11 mouse cellular contexts compared by ENCODE assay signal in genomic region chr2:36172136-36172535, GRCm38 (mm10). TPM values are rescaled to one million over a fixed set of nuclear protein-coding genes. Genes with fewer than 3 reads are reported as not detected.
A peak's percentile ranks its signal among the peaks of the same experiment; 100 is the strongest.
DNase-seq lines count a peak whose midpoint lies in the region; ATAC-seq and TF ChIP-seq lines count a peak whose summit lies in the region.
"Had no signal": no experiment of that assay in that cellular context is flagged by ENCODE, and none has a peak within 500 bp of the region (broad histone marks: within the 10 kb centered on the region; RNA-seq: fewer than 3 reads in every experiment).

No protein-coding gene starts in this region.

- peaks cover 27% of the 10 kb centered on the region for H3K4me1 ChIP-seq in heart, embryonic 15.5 days (replicated peaks)
- H3K4me1 ChIP-seq in heart, embryonic 10.5 days = peaks cover 10% of the 10 kb centered on the region
- no peaks in the 10 kb centered on the region for H3K4me1 ChIP-seq in stomach, embryonic 15.5 days
- no peaks in the 10 kb centered on the region for H3K4me1 ChIP-seq in stomach, postnatal 0 days (replicated peaks; ENCODE audit: control insufficient read depth, insufficient read depth)
- peaks cover 13% of the 10 kb centered on the region for H3K4me1 ChIP-seq in lung, embryonic 15.5 days

- no peak for TF ChIP-seq EP300 in stomach, postnatal 0 days (optimal IDR thresholded peaks at IDR 0.05)

- no peak for ATAC-seq in heart, embryonic 15.5 days (replicated peaks; ENCODE audit: insufficient number of reproducible peaks, insufficient read depth, low FRiP score, low read depth)
- ATAC-seq in stomach, embryonic 15.5 days (ENCODE audit: insufficient read depth, low FRiP score, low read depth) = 0 out of 2 replicates have a peak, but pooled peaks have one; percentile 43
- no peak for ATAC-seq in stomach, postnatal 0 days (ENCODE audit: low FRiP score, low TSS enrichment)
- ATAC-seq in lung, embryonic 15.5 days (ENCODE audit: borderline replicate concordance, extremely low read depth, low FRiP score, low TSS enrichment) = peak; percentile 77; the same call in 1 of the 2 replicates
- ATAC-seq: liver, postnatal 0 days had no signal

- no peak for DNase-seq in heart, embryonic 10.5 days (ENCODE audit: low spot score)
- DNase-seq in stomach, postnatal 0 days (ENCODE audit: low spot score) = no peak
- DNase-seq in testis, postnatal 10 days (ENCODE audit: low spot score) = no peak
- no peak for DNase-seq in right cerebral cortex, postnatal 14 days
- no peak for DNase-seq in frontal cortex, postnatal 10 days (ENCODE audit: low spot score in 2 of 2)
- DNase-seq: cerebellum, postnatal 14 days; kidney, adult 2 months; liver, postnatal 0 days had no signal

- no peak overlapping the region for H3K9ac ChIP-seq in heart, embryonic 15.5 days
- H3K9ac ChIP-seq in stomach, embryonic 15.5 days = no peak overlapping the region
- no peak overlapping the region for H3K9ac ChIP-seq in stomach, postnatal 0 days (ENCODE audit: low read length)
- no peak overlapping the region for H3K9ac ChIP-seq in lung, embryonic 15.5 days
- H3K9ac ChIP-seq: liver, postnatal 0 days had no signal

- TF ChIP-seq CTCF in stomach, postnatal 0 days (IDR thresholded peaks at IDR 0.05; ENCODE audit: low read depth) = no peak

- no peak overlapping the region for H3K4me2 ChIP-seq in heart, embryonic 15.5 days
- H3K4me2 ChIP-seq in stomach, embryonic 15.5 days = no peak overlapping the region
- no peak overlapping the region for H3K4me2 ChIP-seq in stomach, postnatal 0 days (replicated peaks; ENCODE audit: low read depth)
- H3K4me2 ChIP-seq in lung, embryonic 15.5 days = no peak overlapping the region

- H3K36me3 ChIP-seq in heart, embryonic 15.5 days = peaks cover 8% of the 10 kb centered on the region; the same call in 1 of the 2 replicates
- H3K36me3 ChIP-seq in heart, embryonic 10.5 days = peaks cover 5% of the 10 kb centered on the region; the same call in 1 of the 2 replicates
- H3K36me3 ChIP-seq in stomach, embryonic 15.5 days = no peaks in the 10 kb centered on the region
- H3K36me3 ChIP-seq in stomach, postnatal 0 days (ENCODE audit: control insufficient read depth, insufficient read depth, low read length) = peaks cover 2% of the 10 kb centered on the region; the same call in 1 of the 2 replicates
- no peaks in the 10 kb centered on the region for H3K36me3 ChIP-seq in lung, embryonic 15.5 days

- peak overlapping the region; percentile 18; the same call in 1 of the 2 replicates for H3K27ac ChIP-seq in heart, embryonic 15.5 days
- H3K27ac ChIP-seq in heart, embryonic 10.5 days = no peak overlapping the region
- H3K27ac ChIP-seq in stomach, embryonic 15.5 days = 0 out of 2 replicates have a peak overlapping the region, but pooled peaks have one; percentile 11
- H3K27ac ChIP-seq in stomach, postnatal 0 days (replicated peaks) = no peak overlapping the region
- H3K27ac ChIP-seq in lung, embryonic 15.5 days = peak overlapping the region; percentile 54

- no peaks in the 10 kb centered on the region for H3K27me3 ChIP-seq in heart, embryonic 15.5 days
- no peaks in the 10 kb centered on the region for H3K27me3 ChIP-seq in heart, embryonic 10.5 days (ENCODE audit: insufficient read depth, poor library complexity, severe bottlenecking)
- H3K27me3 ChIP-seq in stomach, embryonic 15.5 days (replicated peaks) = no peaks in the 10 kb centered on the region
- no peaks in the 10 kb centered on the region for H3K27me3 ChIP-seq in stomach, postnatal 0 days (ENCODE audit: control insufficient read depth, insufficient read depth, low read length)
- H3K27me3 ChIP-seq in lung, embryonic 15.5 days = no peaks in the 10 kb centered on the region

- H3K9me3 ChIP-seq in heart, embryonic 15.5 days (replicated peaks) = no peaks in the 10 kb centered on the region
- H3K9me3 ChIP-seq in heart, embryonic 10.5 days = no peaks in the 10 kb centered on the region
- no peaks in the 10 kb centered on the region for H3K9me3 ChIP-seq in stomach, embryonic 15.5 days
- H3K9me3 ChIP-seq in stomach, postnatal 0 days (ENCODE audit: control insufficient read depth, low read length) = no peaks in the 10 kb centered on the region
- H3K9me3 ChIP-seq in lung, embryonic 15.5 days = no peaks in the 10 kb centered on the region

- WGBS in heart, embryonic 15.5 days = 56% methylated on average over 4 of the region's 4 CpGs
- 76% methylated on average over 4 of the region's 4 CpGs for WGBS in heart, embryonic 10.5 days
- 57% methylated on average over 4 of the region's 4 CpGs for WGBS in stomach, embryonic 15.5 days
- 51% methylated on average over 4 of the region's 4 CpGs for WGBS in stomach, postnatal 0 days
- 46% methylated on average over 4 of the region's 4 CpGs for WGBS in lung, embryonic 15.5 days

- no peak overlapping the region for H3K4me3 ChIP-seq in heart, embryonic 15.5 days
- no peak overlapping the region for H3K4me3 ChIP-seq in heart, embryonic 10.5 days
- H3K4me3 ChIP-seq in stomach, embryonic 15.5 days (replicated peaks) = no peak overlapping the region
- H3K4me3 ChIP-seq in stomach, postnatal 0 days (ENCODE audit: low read depth, low read length) = no peak overlapping the region
- H3K4me3 ChIP-seq in lung, embryonic 15.5 days = no peak overlapping the region

RNA-seq across cellular contexts. Expression of gene Rbm18, which starts 35.6 kb away (rescaled TPM):
- polyA plus RNA-seq in heart, embryonic 15.5 days (2015; fragmentation: Nextera tagmentation; extraction: Ambion mirVana) = 62.6 and 63.6 TPM in 2 replicates
- 60.0 and 60.7 TPM in 2 replicates for polyA plus RNA-seq in heart, embryonic 10.5 days (2016; fragmentation: Nextera tagmentation; extraction: Ambion mirVana)
- 54.9 and 60.1 TPM in 2 replicates for polyA plus RNA-seq in stomach, embryonic 15.5 days (2015; fragmentation: Nextera tagmentation; extraction: Ambion mirVana)
- 33.7 and 34.0 TPM in 2 replicates for polyA plus RNA-seq in stomach, postnatal 0 days (2015; fragmentation: Nextera tagmentation; extraction: Ambion mirVana)
- 70.5 and 73.5 TPM in 2 replicates for polyA plus RNA-seq in lung, embryonic 15.5 days (2015; fragmentation: Nextera tagmentation; extraction: Ambion mirVana)

RNA-seq across cellular contexts. Expression of gene Mrrf, which starts 35.9 kb away (rescaled TPM):
- 32.4 and 38.6 TPM in 2 replicates for polyA plus RNA-seq in heart, embryonic 15.5 days (2015; fragmentation: Nextera tagmentation; extraction: Ambion mirVana)
- 29.9 and 35.0 TPM in 2 replicates for polyA plus RNA-seq in heart, embryonic 10.5 days (2016; fragmentation: Nextera tagmentation; extraction: Ambion mirVana)
- 27.4 and 30.7 TPM in 2 replicates for polyA plus RNA-seq in stomach, embryonic 15.5 days (2015; fragmentation: Nextera tagmentation; extraction: Ambion mirVana)
- 19.2 and 21.0 TPM in 2 replicates for polyA plus RNA-seq in stomach, postnatal 0 days (2015; fragmentation: Nextera tagmentation; extraction: Ambion mirVana)
- polyA plus RNA-seq in lung, embryonic 15.5 days (2015; fragmentation: Nextera tagmentation; extraction: Ambion mirVana) = 31.1 and 32.4 TPM in 2 replicates

RNA-seq across cellular contexts. Expression of gene Ptgs1, which starts 58.1 kb away (rescaled TPM):
- 23.0 and 29.7 TPM in 2 replicates for polyA plus RNA-seq in heart, embryonic 15.5 days (2015; fragmentation: Nextera tagmentation; extraction: Ambion mirVana)
- polyA plus RNA-seq in heart, embryonic 10.5 days (2016; fragmentation: Nextera tagmentation; extraction: Ambion mirVana) = 12.2 and 16.4 TPM in 2 replicates
- 27.9 and 31.3 TPM in 2 replicates for polyA plus RNA-seq in stomach, embryonic 15.5 days (2015; fragmentation: Nextera tagmentation; extraction: Ambion mirVana)
- polyA plus RNA-seq in stomach, postnatal 0 days (2015; fragmentation: Nextera tagmentation; extraction: Ambion mirVana) = 31.0 and 36.2 TPM in 2 replicates
- 48.9 and 54.9 TPM in 2 replicates for polyA plus RNA-seq in lung, embryonic 15.5 days (2015; fragmentation: Nextera tagmentation; extraction: Ambion mirVana)

Comparison
In these comparisons a context has a peak if more than half of its experiments do, and no peak if none do; other contexts are left out.
1. ATAC-seq: peak in stomach, embryonic 15.5 days (single experiment) and lung, embryonic 15.5 days (single experiment); none in heart, embryonic 15.5 days (single experiment) and stomach, postnatal 0 days (single experiment).
2. H3K27ac ChIP-seq: peak in heart, embryonic 15.5 days (single experiment), stomach, embryonic 15.5 days (single experiment) and lung, embryonic 15.5 days (single experiment); none in heart, embryonic 10.5 days (single experiment) and stomach, postnatal 0 days (single experiment).